Mouse (Mus musculus) CD4-positive helper T cell, adult 2 months (primary cell): ENCODE measurements around the gene Eif2ak1.

ENCODE experiments used
- DNase-seq: peaks from one replicate; pipeline ENCODE4 v3.0.0-alpha.2; 2012; ENCODE audit warnings: low read depth, missing footprints, low spot score

Eif2ak1 gene

GRCm38 (mm10) chr5:143897635-143898330 is 80.2 kb downstream of the Eif2ak1 start, which contains the start of gene Ankrd61:
Gene Ankrd61, minus strand, starts transcription at chr5:143897685.
- no peak for DNase-seq

GRCm38 (mm10) chr5:143902111-143902510 is 84.5 kb downstream of the Eif2ak1 start:
- no peak for DNase-seq

DNA sequence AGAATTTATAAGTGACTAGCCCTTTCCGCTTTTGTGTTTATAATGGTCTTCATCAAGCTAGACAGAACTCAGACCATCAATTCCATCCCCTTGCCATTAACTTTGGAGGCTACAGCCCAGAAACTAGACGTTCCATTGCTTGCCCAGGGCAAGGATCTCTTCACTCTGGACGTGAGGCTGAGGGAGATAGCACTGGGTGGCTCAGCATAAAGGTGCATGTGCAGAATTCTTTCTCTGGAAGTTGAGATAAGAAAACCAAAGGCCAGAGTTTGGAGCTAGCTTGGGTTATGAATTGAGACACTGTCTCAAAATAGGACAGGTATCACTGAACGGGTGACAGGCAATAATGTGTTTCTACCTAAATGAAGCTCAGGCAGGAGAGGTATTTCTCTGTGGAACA is 86.2 kb downstream of the Eif2ak1 start:
- no peak for DNase-seq

DNA sequence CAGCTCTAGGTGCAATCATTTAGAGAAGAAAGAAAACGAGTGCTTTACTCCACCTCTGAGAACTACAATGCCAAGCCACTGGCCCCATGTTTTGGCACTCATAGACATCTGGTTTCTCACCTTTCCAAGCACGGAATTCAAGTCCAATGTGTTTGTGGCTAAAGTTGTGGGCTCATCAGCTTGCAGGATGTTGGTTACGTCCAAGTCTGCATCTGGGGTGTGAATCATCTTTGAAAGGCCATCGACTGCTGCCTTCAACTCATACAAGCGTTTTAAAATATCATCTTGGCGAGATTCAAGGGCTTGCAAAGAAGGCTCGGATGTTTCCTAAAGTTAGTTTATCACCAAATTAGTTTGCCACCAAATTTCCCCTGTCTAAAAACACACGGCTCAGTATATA is 88.8 kb downstream of the Eif2ak1 start:
- no peak for DNase-seq

- peak; percentile 8 for DNase-seq
Observed at GRCm38 (mm10) chr5:143908926-143909325, 91.3 kb downstream of the Eif2ak1 start.

DNA sequence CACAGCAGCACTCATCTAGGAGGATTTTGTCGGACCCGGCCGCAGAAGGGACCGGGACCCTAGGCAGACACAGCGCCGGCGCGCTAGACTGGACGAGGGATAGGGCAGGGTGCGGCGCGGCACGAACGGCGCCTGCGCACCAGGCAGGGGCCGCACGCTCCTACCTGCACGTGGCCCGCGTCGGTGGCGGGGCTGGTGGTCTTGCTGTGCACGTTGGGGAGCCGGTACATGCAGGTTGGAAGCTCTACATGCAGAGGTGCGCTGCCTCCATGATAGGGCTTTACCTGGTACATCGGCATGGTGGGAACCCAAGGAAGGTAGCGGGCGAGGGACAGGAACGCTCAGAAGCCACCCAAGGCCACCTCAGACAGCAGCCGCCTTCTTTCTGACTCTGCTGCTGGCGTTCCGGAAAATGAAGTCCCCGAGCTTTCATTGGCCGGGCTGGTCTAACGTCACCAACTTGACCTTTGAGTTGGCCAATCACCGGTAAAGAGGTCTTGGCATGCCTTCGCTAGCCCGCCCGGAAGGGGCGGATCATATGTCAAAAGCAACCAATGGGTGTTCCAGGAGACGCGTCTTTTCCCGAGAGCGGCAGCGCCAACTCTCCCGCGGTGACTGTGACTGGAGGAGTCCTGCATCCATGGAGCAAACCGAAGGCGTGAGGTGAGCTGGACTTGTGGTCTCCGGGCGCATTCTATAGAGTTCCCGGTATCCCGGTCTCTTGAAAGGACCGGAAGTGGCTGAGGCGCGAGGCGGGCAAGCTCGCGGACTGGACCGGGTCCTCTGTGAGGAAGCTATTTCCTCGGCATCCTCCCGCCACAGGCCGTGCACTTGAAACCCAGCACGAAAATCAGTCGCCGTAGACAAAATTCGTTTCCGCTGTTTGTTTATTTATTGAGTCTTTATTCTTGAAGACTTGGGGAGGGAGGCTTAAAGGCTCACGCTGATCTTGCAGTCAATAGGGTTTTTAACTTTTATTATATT is 92.1 kb downstream of the Eif2ak1 start, which contains the start of the genes Aimp2 and Pms2:
TSS of gene Aimp2 (minus strand) at position 431 of the 984 bp plus-strand sequence.
TSS of gene Pms2 (plus strand) at position 548 of the 984 bp plus-strand sequence.
- peak; percentile 97 for DNase-seq

DNA sequence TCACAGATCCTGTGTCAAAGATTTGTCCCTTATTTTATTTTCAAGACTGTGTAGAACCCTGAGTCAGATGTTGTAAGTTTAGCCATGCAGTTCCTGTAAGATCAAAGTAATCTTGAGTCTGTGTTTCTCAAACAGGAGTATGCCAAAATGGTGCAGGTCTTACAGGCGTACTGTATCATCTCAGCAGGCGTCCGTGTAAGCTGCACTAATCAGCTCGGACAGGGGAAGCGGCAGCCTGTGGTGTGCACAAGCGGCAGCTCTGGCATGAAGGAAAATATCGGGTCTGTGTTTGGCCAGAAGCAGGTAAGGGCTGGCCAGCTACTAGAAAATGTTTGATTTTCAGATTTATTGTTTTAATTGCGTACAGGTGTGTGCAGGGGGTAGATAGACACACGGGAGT is 98.6 kb downstream of the Eif2ak1 start:
- DNase-seq = no peak

DNA sequence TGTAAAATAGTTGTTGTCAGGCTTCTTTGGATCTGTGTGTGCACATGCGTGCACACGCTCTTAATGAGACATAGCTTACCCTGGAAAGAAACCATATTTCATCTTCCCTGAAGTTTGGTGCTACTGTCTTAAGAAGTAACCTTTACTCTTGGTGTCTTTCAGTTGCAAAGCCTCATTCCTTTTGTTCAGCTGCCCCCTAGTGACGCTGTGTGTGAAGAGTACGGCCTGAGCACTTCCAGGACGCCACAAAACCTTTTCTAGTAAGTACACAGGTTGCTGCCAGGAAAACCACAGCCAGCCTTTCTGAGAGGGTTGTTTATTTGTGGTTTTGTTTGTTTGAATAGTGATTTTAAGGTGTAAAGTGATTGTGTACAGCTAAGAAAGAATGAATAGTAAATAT is 99.8 kb downstream of the Eif2ak1 start:
- DNase-seq = peak; percentile 77

- DNase-seq = no peak
Observed at GRCm38 (mm10) chr5:143918120-143918519, 100.5 kb downstream of the Eif2ak1 start.

DNA sequence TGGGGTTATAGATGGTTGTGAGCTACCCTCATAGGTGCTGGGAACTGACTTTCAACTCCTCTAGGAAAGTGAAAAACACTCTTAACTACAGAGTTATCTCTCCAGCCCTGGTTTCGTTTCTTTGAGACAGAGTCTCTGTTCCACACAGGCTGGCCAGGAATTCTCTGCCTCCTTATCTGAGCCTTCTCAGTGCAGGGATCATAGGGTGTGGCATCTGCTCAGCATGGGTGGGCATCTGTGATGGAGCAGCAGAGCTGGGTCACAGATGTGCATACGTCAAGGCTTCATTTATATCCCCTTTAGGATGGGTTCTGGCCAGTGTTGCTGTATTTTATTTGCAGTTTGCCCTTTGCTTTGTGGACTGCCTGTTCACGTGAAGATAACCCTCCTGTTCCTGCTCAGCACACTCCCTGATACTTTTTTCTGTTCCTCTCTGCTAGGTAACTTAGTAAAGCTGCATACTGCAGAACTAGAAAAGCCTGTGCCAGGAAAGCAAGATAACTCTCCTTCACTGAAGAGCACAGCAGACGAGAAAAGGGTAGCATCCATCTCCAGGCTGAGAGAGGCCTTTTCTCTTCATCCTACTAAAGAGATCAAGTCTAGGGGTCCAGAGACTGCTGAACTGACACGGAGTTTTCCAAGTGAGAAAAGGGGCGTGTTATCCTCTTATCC is 107.3 kb downstream of the Eif2ak1 start:
- no peak for DNase-seq

- no peak for DNase-seq
Observed at GRCm38 (mm10) chr5:143927875-143928274, 110.3 kb downstream of the Eif2ak1 start, which contains the start of gene Gm42421. Gene Gm42421, plus strand, starts transcription at chr5:143928175.

DNA sequence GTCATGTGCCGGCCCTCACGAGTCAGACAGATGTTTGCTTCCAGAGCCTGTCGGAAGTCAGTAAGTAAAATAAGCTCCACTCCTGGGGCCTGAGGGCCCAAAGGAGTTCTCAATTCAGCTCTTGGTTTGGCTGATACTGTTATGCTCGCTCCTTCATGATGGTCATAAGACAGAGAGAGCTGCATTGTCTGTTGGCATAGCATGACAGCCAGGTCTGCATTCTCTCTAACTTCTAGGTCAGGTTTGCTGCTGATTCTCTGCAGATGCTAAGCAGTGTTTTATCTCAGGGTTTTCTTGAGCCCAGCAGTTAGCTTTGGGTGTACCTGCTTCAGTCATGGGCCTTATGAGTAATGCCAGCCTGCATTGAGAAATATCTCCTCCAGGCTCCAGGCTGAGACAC is 111.7 kb downstream of the Eif2ak1 start:
- no peak for DNase-seq

- DNase-seq = no peak
Observed at GRCm38 (mm10) chr5:143930656-143931055, 113.1 kb downstream of the Eif2ak1 start.

DNA sequence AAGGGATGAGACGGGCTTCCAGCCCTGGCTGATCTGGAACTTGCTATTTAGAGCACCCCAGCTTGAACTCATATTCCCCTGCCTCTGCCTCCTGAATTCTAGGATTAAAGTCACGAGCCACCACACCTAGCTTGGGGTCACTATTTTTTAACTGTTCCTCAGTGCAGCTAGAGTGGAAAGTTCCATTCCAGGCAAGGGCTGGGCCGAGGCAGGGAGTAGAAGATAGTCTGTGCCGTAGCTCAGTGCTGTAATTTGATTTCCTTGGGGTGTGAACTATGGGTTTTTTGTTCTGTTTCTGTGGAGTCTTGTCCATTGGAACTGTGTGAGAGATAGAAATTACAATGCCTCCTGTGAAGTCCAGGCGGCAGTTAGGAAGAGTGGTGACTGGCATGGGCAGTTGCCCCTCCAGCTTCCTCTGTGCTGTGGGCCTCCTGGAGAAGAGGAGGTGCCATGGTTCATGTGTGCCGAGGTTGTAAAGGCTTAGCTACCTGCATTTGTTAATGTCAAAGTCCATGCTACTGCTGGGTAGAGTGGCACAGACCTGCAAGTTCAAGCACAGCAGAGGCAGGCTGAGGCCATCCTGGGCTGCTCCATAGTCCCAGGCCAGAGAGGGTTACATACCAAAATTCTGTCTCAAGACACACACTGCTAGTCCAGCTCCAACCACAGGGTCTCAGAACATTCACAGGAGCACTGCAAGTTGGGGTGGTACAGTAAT is 114.4 kb downstream of the Eif2ak1 start:
- DNase-seq = no peak

DNA sequence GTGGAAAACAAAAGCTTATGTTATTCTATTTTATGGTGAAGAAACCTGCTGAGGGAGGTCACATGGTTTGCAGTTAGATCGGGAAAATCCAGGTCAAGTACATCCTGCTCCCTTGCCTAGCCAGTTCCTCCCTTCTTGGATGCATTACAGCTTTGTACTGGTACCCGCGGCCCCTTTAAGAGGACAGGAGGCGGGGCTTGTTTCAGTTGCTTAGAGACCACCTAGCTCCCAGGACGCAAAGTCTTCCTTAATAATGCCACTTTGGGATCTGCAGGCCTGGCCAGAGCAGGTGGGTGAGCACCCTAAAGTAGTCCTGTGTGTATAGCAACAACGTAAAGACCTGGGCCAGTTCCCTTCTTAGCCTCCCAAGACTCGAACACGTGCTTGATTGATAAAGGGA is 115.2 kb downstream of the Eif2ak1 start, which contains the start of gene Rsph10b:
TSS of gene Rsph10b (plus strand) at position 205 of the 400 bp plus-strand sequence.
- DNase-seq = no peak

DNA sequence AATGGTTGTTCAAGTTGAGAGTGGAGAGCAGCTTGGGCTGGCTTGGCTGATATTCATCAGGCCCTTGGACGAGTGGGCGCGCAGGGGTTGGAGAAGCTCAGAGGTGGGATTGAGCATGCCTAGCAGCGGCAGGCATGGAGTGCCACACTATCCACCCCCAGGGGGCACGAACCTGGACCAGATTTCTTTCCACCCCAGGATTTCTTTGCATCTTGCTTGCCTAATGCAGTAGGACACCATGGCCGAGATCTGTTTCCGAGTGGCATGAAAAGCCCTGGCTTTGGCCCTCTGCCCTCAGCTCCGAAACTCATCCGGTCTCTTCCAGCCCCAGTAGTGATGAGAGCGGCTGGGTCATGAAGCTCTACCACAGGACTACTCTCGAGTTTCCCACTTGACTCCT is 115.8 kb downstream of the Eif2ak1 start:
- DNase-seq = no peak

DNA sequence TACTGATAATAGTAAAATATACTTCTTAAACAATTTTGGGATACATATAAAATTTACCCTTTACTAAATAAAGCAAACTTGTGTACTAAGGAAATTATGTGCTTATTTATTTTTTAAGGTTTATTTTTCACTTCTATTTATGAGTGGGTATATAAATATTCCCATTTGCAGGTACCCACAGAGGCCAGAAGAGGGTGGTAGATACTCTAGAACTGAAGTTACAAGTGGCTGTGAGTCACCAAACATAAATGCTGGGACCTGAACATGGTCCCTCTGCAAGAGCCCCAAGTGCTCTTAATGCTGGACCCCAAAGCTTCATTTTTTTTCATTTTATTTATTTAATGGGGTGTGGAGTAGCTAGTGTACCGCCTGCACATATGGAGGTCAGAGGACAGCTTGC is 116.3 kb downstream of the Eif2ak1 start:
- no peak for DNase-seq

DNA sequence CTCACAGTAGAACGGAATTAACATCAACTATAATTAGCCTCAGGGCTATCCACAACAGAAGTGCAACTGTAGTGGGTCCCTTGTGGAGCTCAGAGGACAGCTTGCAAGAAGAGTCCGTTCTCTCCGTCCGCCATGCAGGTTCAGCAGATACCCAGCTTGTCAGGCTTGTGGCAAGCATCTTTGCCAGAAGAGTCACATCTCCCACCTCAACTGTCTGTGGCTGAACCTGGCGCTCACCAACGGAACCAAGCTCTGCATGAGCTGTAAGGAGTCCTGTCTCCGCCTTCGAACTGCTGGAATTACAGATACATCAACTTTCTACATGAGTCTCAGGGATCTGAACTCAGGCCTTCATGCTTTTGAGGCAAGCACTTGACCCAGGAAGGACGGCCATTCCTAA is 118.6 kb downstream of the Eif2ak1 start:
- DNase-seq = no peak

DNA sequence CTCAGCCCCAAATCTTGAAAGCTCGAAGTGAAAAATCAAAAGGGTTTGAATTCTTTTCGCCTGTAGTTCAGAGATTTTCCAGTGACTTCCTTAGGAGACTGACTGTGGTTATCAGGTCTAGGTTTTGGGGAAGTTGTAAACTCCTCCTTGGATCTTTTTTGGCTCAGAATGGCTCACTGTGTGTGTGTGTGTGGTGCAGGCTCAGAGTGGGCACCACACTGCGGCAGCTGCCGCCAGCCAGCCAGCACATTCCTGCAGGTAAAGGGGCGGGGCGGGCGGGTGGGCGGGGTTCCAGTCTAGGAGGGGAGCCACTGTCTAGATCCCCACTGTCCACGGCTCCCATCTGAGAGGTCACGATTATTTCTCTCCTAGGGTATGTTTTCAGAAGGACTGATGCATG is 124.0 kb downstream of the Eif2ak1 start:
- no peak for DNase-seq

GRCm38 (mm10) chr5:143943231-143944125 is 125.9 kb downstream of the Eif2ak1 start:
- DNase-seq = no peak
